Mouse (Mus musculus): Measurements from ENCODE around the gene Pzp. TPM values are rescaled to one million over a fixed set of nuclear protein-coding genes. Genes with fewer than 3 reads are reported as not detected.

The Pzp gene
- polyA plus RNA-seq, 1 experiment from 2014 or later = 0.57 TPM

DNA sequence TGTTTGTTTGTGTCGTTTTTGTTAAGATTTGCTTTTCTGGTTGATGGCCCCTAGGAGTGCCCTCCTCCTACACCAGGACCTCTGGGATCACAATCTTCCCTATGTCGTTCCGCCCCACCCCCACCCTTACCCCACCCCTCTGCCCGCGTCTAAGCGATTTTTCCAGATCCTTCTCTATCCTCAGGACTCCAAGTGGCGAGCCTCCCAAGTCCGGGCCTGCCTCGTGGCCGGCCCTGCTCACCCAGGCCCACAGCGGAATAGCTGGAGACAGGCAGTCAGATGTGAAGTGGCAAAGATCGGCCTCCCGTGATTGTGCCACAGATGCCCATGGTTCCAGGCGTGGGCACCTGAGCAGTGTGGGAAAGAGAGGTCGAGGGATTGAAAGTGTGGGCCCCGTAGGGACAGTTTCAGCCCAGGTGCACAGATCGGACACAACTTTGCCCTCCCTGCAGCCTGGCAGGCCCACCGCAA, 87.6 kb downstream of the Pzp start:
- no peak for DNase-seq (ENCODE audit: low spot score)
- peak overlapping the region; percentile 99 for H3K27ac ChIP-seq
- H3K4me3 ChIP-seq = peak overlapping the region; percentile 98
- no peaks in the 10 kb centered on the region for H3K9me3 ChIP-seq
- peaks cover 28% of the 10 kb centered on the region for H3K36me3 ChIP-seq
- peaks cover 28% of the 10 kb centered on the region for H3K4me1 ChIP-seq
- WGBS = 26% methylated on average over 18 of the region's 18 CpGs
- H3K27me3 ChIP-seq (ENCODE audit: insufficient read depth, poor library complexity, severe bottlenecking) = no peaks in the 10 kb centered on the region

GRCm38 (mm10) chr6:128438317-128438870, 88.1 kb downstream of the Pzp start, which contains the start of gene Fkbp4:
Gene Fkbp4 (minus strand): TSS chr6:128438677.
- Histone ChIP-seq H3K36me3 (peaks cover 33% of the 10 kb centered on the region), H3K4me1 (peaks cover 28% of the 10 kb centered on the region), H3K9me3 (no peaks in the 10 kb centered on the region), H3K4me3 (peak within 1 kb of the TSS; percentile 98), H3K27me3 (ENCODE audit: insufficient read depth, poor library complexity, severe bottlenecking) (no peaks in the 10 kb centered on the region), H3K27ac (peak within 1 kb of the TSS; percentile 99)
- peak; percentile 95 for DNase-seq (ENCODE audit: low spot score)
- WGBS = under 1% methylated on average over 67 of the region's 67 CpGs

DNA sequence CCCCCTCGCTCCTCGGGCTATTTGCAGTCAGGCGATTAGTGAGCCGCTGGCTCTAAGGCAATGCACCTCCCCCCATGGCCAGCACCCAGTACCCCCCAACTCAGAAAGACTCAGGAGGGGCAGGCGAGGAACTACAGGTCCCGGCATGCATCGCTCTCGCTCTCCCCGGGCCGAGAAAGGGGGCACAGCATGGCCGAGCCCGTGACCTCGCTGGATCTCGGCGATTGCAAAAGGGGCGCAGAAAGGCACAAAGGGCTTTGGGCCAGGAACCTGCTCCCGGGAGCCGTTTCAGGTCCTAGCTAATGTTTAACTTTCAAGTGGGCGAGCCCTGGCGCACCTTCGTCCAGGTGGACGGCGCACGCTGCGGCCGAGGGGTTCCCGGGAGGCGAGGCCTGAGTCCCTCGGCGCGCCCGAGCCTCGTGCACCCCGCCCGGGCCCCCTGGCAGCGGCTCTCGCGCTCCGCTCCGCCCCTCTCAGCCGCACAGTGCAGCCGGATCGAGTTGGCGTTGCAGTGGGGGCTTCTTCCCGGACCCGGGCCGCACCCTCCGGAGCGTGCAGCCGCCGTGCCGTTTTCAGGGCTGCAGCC, 88.7 kb downstream of the Pzp start:
- Histone ChIP-seq H3K27ac (peak overlapping the region; percentile 99), H3K27me3 (ENCODE audit: insufficient read depth, poor library complexity, severe bottlenecking) (no peaks in the 10 kb centered on the region), H3K4me3 (peak overlapping the region; percentile 98), H3K4me1 (peaks cover 28% of the 10 kb centered on the region), H3K9me3 (no peaks in the 10 kb centered on the region), H3K36me3 (peaks cover 39% of the 10 kb centered on the region)
- under 1% methylated on average over 52 of the region's 52 CpGs for WGBS
- peak; percentile 91 for DNase-seq (ENCODE audit: low spot score)

DNA sequence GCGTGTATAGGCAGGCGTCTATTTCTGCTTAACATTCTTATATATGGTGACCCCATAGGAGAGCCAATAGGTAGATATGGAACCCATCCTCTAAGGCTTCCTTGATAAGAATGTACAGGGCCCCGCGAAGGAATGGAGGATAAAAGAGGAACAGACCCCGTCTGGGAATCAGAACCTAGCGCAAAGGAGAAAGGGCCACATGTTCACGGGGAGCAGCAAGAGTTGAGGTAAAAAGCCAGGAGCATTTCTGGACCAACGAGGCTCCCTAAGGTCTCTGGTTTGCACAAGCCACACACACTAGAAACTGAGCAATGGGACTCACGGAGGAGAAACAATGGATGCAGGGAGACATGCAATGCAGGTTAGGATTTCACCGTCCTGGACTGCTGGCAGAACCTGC, 89.2 kb downstream of the Pzp start:
- H3K27ac ChIP-seq = peak overlapping the region; percentile 99
- H3K36me3 ChIP-seq = peaks cover 44% of the 10 kb centered on the region
- peak overlapping the region; percentile 98 for H3K4me3 ChIP-seq
- WGBS = 2% methylated on average over 10 of the region's 10 CpGs
- DNase-seq (ENCODE audit: low spot score) = no peak
- no peaks in the 10 kb centered on the region for H3K9me3 ChIP-seq
- H3K27me3 ChIP-seq (ENCODE audit: insufficient read depth, poor library complexity, severe bottlenecking) = no peaks in the 10 kb centered on the region
- H3K4me1 ChIP-seq = peaks cover 28% of the 10 kb centered on the region

GRCm38 (mm10) chr6:128436356-128437005, 90.0 kb downstream of the Pzp start:
- peaks cover 52% of the 10 kb centered on the region for H3K36me3 ChIP-seq
- H3K4me3 ChIP-seq = peak overlapping the region; percentile 98
- no peaks in the 10 kb centered on the region for H3K9me3 ChIP-seq
- peaks cover 28% of the 10 kb centered on the region for H3K4me1 ChIP-seq
- DNase-seq (ENCODE audit: low spot score) = no peak
- H3K27ac ChIP-seq = 0 out of 2 replicates have a peak overlapping the region, but pooled peaks have one; percentile 13
- H3K27me3 ChIP-seq (ENCODE audit: insufficient read depth, poor library complexity, severe bottlenecking) = no peaks in the 10 kb centered on the region
- 85% methylated on average over 8 of the region's 8 CpGs for WGBS

- Histone ChIP-seq H3K4me3 (no peak overlapping the region), H3K27me3 (ENCODE audit: insufficient read depth, poor library complexity, severe bottlenecking) (no peaks in the 10 kb centered on the region), H3K36me3 (peaks cover 62% of the 10 kb centered on the region), H3K27ac (0 out of 2 replicates have a peak overlapping the region, but pooled peaks have one; percentile 36), H3K9me3 (no peaks in the 10 kb centered on the region), H3K4me1 (peaks cover 28% of the 10 kb centered on the region)
- no peak for DNase-seq (ENCODE audit: low spot score)
- 39% methylated on average over 5 of the region's 5 CpGs for WGBS
Observed at GRCm38 (mm10) chr6:128435474-128435873, 91.0 kb downstream of the Pzp start.

Other genes with a start within 250 kb of the Pzp start
- 4.2 and 4.9 TPM in 2 replicates for gene Tead4, start 225.9 kb downstream of the Pzp start, polyA plus RNA-seq (2016; fragmentation: Nextera tagmentation; extraction: Ambion mirVana)
- 13.1 and 16.1 TPM in 2 replicates for gene Tulp3, start 170.9 kb downstream of the Pzp start, polyA plus RNA-seq (2016; fragmentation: Nextera tagmentation; extraction: Ambion mirVana)
- 97.3 and 121 TPM in 2 replicates for gene Rhno1, start 163.8 kb downstream of the Pzp start, polyA plus RNA-seq (2016; fragmentation: Nextera tagmentation; extraction: Ambion mirVana)
- gene Foxm1, start 163.8 kb downstream of the Pzp start, polyA plus RNA-seq (2016; fragmentation: Nextera tagmentation; extraction: Ambion mirVana) = 31.2 and 33.4 TPM in 2 replicates
- gene Tex52, start 151.3 kb downstream of the Pzp start, polyA plus RNA-seq (2016; fragmentation: Nextera tagmentation; extraction: Ambion mirVana) = 0.29 TPM in 1 of 2 replicates, not detected in the other
- gene Gm44596, start 151.2 kb downstream of the Pzp start, polyA plus RNA-seq (2016; fragmentation: Nextera tagmentation; extraction: Ambion mirVana) = not detected in 2 replicates
- gene Nrip2, start 127.4 kb downstream of the Pzp start, polyA plus RNA-seq (2016; fragmentation: Nextera tagmentation; extraction: Ambion mirVana) = 2.1 and 2.4 TPM in 2 replicates
- 36.9 and 37.1 TPM in 2 replicates for gene Itfg2, start 101.8 kb downstream of the Pzp start, polyA plus RNA-seq (2016; fragmentation: Nextera tagmentation; extraction: Ambion mirVana)
- gene Fkbp4, start 88.0 kb downstream of the Pzp start, polyA plus RNA-seq (2016; fragmentation: Nextera tagmentation; extraction: Ambion mirVana) = 362 and 541 TPM in 2 replicates
- 0.20 TPM in 1 of 2 replicates, not detected in the other for gene A2ml1, start 54.9 kb upstream of the Pzp start, polyA plus RNA-seq (2016; fragmentation: Nextera tagmentation; extraction: Ambion mirVana)
- gene Klrb1a, start 96.8 kb upstream of the Pzp start, polyA plus RNA-seq (2016; fragmentation: Nextera tagmentation; extraction: Ambion mirVana) = not detected in 2 replicates
- gene Clec2h, start 135.7 kb upstream of the Pzp start, polyA plus RNA-seq (2016; fragmentation: Nextera tagmentation; extraction: Ambion mirVana) = not detected in 2 replicates
- gene Klrb1, start 196.3 kb upstream of the Pzp start, polyA plus RNA-seq (2016; fragmentation: Nextera tagmentation; extraction: Ambion mirVana) = not detected in 2 replicates

Data from heart, embryonic 10.5 days (tissue).